ENCODE assay signal across 8 mouse cellular contexts in the genomic region with DNA sequence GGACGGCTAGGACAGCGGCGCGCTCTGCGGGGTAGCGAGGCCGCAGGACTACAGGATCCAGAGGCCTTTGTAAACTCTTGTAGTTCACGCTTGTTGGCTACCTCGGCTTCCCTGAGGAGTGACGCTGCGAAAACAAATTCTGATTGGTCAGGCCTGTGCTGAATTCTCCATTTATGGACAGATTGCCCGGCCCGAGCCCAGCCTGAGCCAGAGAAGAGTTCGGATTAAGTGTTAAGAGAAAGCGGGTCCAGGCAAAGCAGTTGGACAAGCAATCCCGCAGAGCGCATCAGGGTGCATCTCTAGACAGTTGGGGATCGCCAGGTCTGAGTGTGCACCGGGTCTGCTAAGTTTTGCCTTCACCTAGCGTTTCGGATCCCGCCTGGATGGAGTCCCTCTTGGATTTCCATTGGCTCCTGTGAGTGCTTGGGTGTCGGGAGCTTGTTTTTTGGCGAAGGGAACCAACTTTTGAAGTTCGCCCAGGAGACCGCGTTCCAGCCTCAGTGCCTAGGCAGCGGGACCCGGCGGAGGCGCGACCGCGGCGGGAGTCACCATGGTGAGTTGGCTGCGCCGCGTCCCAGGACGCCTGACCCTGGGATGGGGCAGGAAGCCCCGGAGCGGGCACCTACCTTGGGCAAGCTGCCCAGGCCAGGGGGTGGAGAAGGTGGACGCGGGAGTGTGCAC. TPM values are rescaled to one million over a fixed set of nuclear protein-coding genes. Genes with fewer than 3 reads are reported as not detected.
DNase-seq lines count a peak whose midpoint lies in the region; ATAC-seq and TF ChIP-seq lines count a peak whose summit lies in the region.

Gene Myo1e (plus strand): TSS at position 200 of the 681 bp plus-strand sequence.

- peak; percentile 85 to 89 for DNase-seq in heart, postnatal 14 days
- DNase-seq in large intestine, adult 2 months (ENCODE audit: low read depth, low spot score) = peak; percentile 92
- peak; percentile 90 for DNase-seq in stomach, postnatal 0 days (ENCODE audit: low spot score)

- peaks cover 15% of the 10 kb centered on the region for H3K4me1 ChIP-seq in forebrain, embryonic 15.5 days
- no peaks in the 10 kb centered on the region for H3K4me1 ChIP-seq in liver, embryonic 16.5 days (ENCODE audit: control insufficient read depth, low read depth, low read length)
- peaks cover 19% of the 10 kb centered on the region for H3K4me1 ChIP-seq in neural tube, embryonic 12.5 days
- H3K4me1 ChIP-seq in stomach, postnatal 0 days (replicated peaks; ENCODE audit: control insufficient read depth, insufficient read depth) = peaks cover 5% of the 10 kb centered on the region; the same call in 1 of the 2 replicates

- H3K9me3 ChIP-seq in forebrain, embryonic 15.5 days = no peaks in the 10 kb centered on the region
- no peaks in the 10 kb centered on the region for H3K9me3 ChIP-seq in liver, embryonic 16.5 days (replicated peaks; ENCODE audit: control insufficient read depth, low read length)
- no peaks in the 10 kb centered on the region for H3K9me3 ChIP-seq in neural tube, embryonic 12.5 days
- no peaks in the 10 kb centered on the region for H3K9me3 ChIP-seq in stomach, postnatal 0 days (ENCODE audit: control insufficient read depth, low read length)

- no peak for TF ChIP-seq CTCF in stomach, postnatal 0 days (IDR thresholded peaks at IDR 0.05; ENCODE audit: low read depth)

- WGBS in forebrain, embryonic 15.5 days = under 1% methylated on average over 43 of the region's 43 CpGs
- WGBS in large intestine, adult 2 months = under 1% methylated on average over 43 of the region's 43 CpGs
- WGBS in liver, embryonic 16.5 days (ENCODE audit: insufficient replicate concordance) = under 1% methylated on average over 43 of the region's 43 CpGs
- under 1% methylated on average over 43 of the region's 43 CpGs for WGBS in neural tube, embryonic 12.5 days
- WGBS in stomach, postnatal 0 days = under 1% methylated on average over 43 of the region's 43 CpGs

- peak within 1 kb of the TSS; percentile 97 for H3K4me2 ChIP-seq in forebrain, embryonic 15.5 days (replicated peaks)
- H3K4me2 ChIP-seq in liver, embryonic 16.5 days (ENCODE audit: low read depth, low read length) = peak within 1 kb of the TSS; percentile 48
- H3K4me2 ChIP-seq in neural tube, embryonic 12.5 days (replicated peaks) = peak within 1 kb of the TSS; percentile 100
- H3K4me2 ChIP-seq in stomach, postnatal 0 days (replicated peaks; ENCODE audit: low read depth) = peak within 1 kb of the TSS; percentile 83

- intact Hi-C loops in heart, postnatal 14 days (cut with DNase I) = loop anchor here (5.0 to 10.0 kb wide), 4 partner anchors 55 to 298 kb away; partner anchors contain the start of genes Fam81a and Rnf111

- peak within 1 kb of the TSS; percentile 55 for H3K4me3 ChIP-seq in forebrain, embryonic 15.5 days
- H3K4me3 ChIP-seq in liver, embryonic 16.5 days (ENCODE audit: low read depth, low read length) = peak within 1 kb of the TSS; percentile 56
- peak within 1 kb of the TSS; percentile 64 for H3K4me3 ChIP-seq in neural tube, embryonic 12.5 days
- peak within 1 kb of the TSS; percentile 80 for H3K4me3 ChIP-seq in stomach, postnatal 0 days (ENCODE audit: low read depth, low read length)

- H3K9ac ChIP-seq in forebrain, embryonic 15.5 days (replicated peaks) = peak within 1 kb of the TSS; percentile 33
- peak within 1 kb of the TSS; percentile 12 for H3K9ac ChIP-seq in liver, embryonic 16.5 days (ENCODE audit: low read depth, low read length)
- peak within 1 kb of the TSS; percentile 73 for H3K9ac ChIP-seq in neural tube, embryonic 12.5 days
- H3K9ac ChIP-seq in stomach, postnatal 0 days (ENCODE audit: low read length) = peak within 1 kb of the TSS; percentile 81

- TF ChIP-seq EP300 in stomach, postnatal 0 days (optimal IDR thresholded peaks at IDR 0.05) = no peak

- peak within 1 kb of the TSS; percentile 35 for H3K27ac ChIP-seq in forebrain, embryonic 15.5 days (replicated peaks)
- H3K27ac ChIP-seq in liver, embryonic 16.5 days (ENCODE audit: low read length) = peak within 1 kb of the TSS; percentile 27; the same call in 1 of the 2 replicates
- 0 out of 2 replicates have a peak within 1 kb of the TSS, but pooled peaks have one; percentile 17 for H3K27ac ChIP-seq in neural tube, embryonic 12.5 days
- peak within 1 kb of the TSS; percentile 96 for H3K27ac ChIP-seq in stomach, postnatal 0 days (replicated peaks)

- no peaks in the 10 kb centered on the region; the same call in 1 of the 2 replicates for H3K27me3 ChIP-seq in forebrain, embryonic 15.5 days
- H3K27me3 ChIP-seq in liver, embryonic 16.5 days (ENCODE audit: control insufficient read depth, insufficient read depth, low read depth, low read length) = peaks cover 31% of the 10 kb centered on the region
- H3K27me3 ChIP-seq in neural tube, embryonic 12.5 days (replicated peaks) = no peaks in the 10 kb centered on the region; the same call in 1 of the 2 replicates
- H3K27me3 ChIP-seq in stomach, postnatal 0 days (ENCODE audit: control insufficient read depth, insufficient read depth, low read length) = no peaks in the 10 kb centered on the region

- H3K36me3 ChIP-seq in forebrain, embryonic 15.5 days = no peaks in the 10 kb centered on the region
- H3K36me3 ChIP-seq in liver, embryonic 16.5 days (ENCODE audit: control insufficient read depth, insufficient read depth) = no peaks in the 10 kb centered on the region
- no peaks in the 10 kb centered on the region for H3K36me3 ChIP-seq in neural tube, embryonic 12.5 days
- H3K36me3 ChIP-seq in stomach, postnatal 0 days (ENCODE audit: control insufficient read depth, insufficient read depth, low read length) = no peaks in the 10 kb centered on the region

- ATAC-seq in CD4-positive, CD25-positive, alpha-beta regulatory T cell, adult 4 months = peak; percentile 89
- ATAC-seq in cerebellum, adult (ENCODE audit: insufficient number of reproducible peaks, low FRiP score, low TSS enrichment) = peak; percentile 90
- ATAC-seq in forebrain, embryonic 15.5 days (replicated peaks) = peak; percentile 98
- ATAC-seq in liver, embryonic 16.5 days (ENCODE audit: low read depth) = peak; percentile 87
- ATAC-seq in neural tube, embryonic 12.5 days (ENCODE audit: low FRiP score, low read depth) = peak; percentile 92
- peak; percentile 93 for ATAC-seq in stomach, postnatal 0 days (ENCODE audit: low FRiP score, low TSS enrichment)

RNA-seq across cellular contexts. Expression of gene Myo1e, which starts in this region (rescaled TPM):
- 10 to 100 TPM; 32.1 to 54.1 TPM for polyA plus RNA-seq in CD4-positive, CD25-positive, alpha-beta regulatory T cell, adult 4 months (2017; shearing (Covaris generic))
- 5.1 and 5.9 TPM in 2 replicates for polyA plus RNA-seq in forebrain, embryonic 15.5 days (2015; fragmentation: Nextera tagmentation; extraction: Ambion mirVana)
- total RNA-seq in heart, postnatal 14 days (2021) = 10 to 100 TPM; 14.6 to 17.6 TPM
- 13.9 and 20.3 TPM in 2 replicates for polyA plus RNA-seq in large intestine, adult 2 months (2012; rRNA removed)
- 3.9 and 5.1 TPM in 2 replicates for polyA plus RNA-seq in liver, embryonic 16.5 days (2015; fragmentation: Nextera tagmentation; extraction: Ambion mirVana)
- 10.9 and 11.3 TPM in 2 replicates for polyA plus RNA-seq in neural tube, embryonic 12.5 days (2016; fragmentation: Nextera tagmentation; extraction: Ambion mirVana)
- 15.3 and 15.7 TPM in 2 replicates for polyA plus RNA-seq in stomach, postnatal 0 days (2015; fragmentation: Nextera tagmentation; extraction: Ambion mirVana)

Comparison
In these comparisons a context has a peak if more than half of its experiments do, and no peak if none do; other contexts are left out.
1. Peak in every context shown above with its lines: DNase-seq, ATAC-seq, H3K4me3 ChIP-seq and H3K27ac ChIP-seq.
2. H3K27ac ChIP-seq: peak in every context shown above with its lines; median percentile 96 in stomach, postnatal 0 days; 35 in forebrain, embryonic 15.5 days; 27 in liver, embryonic 16.5 days; 17 in neural tube, embryonic 12.5 days.
3. H3K4me2 ChIP-seq: peak in every context shown above with its lines; median percentile 100 in neural tube, embryonic 12.5 days; 97 in forebrain, embryonic 15.5 days; 83 in stomach, postnatal 0 days; 48 in liver, embryonic 16.5 days.
4. H3K9ac ChIP-seq: peak in every context shown above with its lines; median percentile 81 in stomach, postnatal 0 days; 73 in neural tube, embryonic 12.5 days; 33 in forebrain, embryonic 15.5 days; 12 in liver, embryonic 16.5 days.